Mouse (Mus musculus) hindbrain, embryonic 11.5 days (tissue): ENCODE results near the gene Polr3gl. TPM values are rescaled to one million over a fixed set of nuclear protein-coding genes. Genes with fewer than 3 reads are reported as not detected.

Source experiments
- ATAC-seq: fragments of 200-750 bp; cut with Nextera tagmentation; 2 replicates; pipeline ENCODE4 v1.8.0; 2017; ENCODE audit warnings: mild to moderate bottlenecking, moderate TSS enrichment, moderate library complexity; ENCODE audit not compliant: low FRiP score
- DNase-seq: peaks from one replicate; pipeline ENCODE4 v3.0.0-alpha.2; 2015; ENCODE audit warnings: low spot score
- H3K27ac ChIP-seq: fragments of 300-500 bp; sonication (generic); 2 replicates; pipeline ENCODE4 v1.5.1; 2014; ENCODE audit warnings: mild to moderate bottlenecking, low read depth, low read length
- H3K27me3 ChIP-seq: fragments of 300-500 bp; sonication (generic); 2 replicates; pipeline ENCODE4 v1.6.1; 2014; ENCODE audit warnings: mild to moderate bottlenecking, low read length, moderate library complexity, mixed read lengths; ENCODE audit not compliant: control insufficient read depth, insufficient read depth
- H3K36me3 ChIP-seq: fragments of 300-500 bp; sonication (generic); 2 replicates; pipeline ENCODE4 v1.6.1; 2014; ENCODE audit warnings: mild to moderate bottlenecking, low read length, moderate library complexity, mixed read lengths; ENCODE audit not compliant: control insufficient read depth, insufficient read depth
- H3K4me1 ChIP-seq: fragments of 300-500 bp; sonication (generic); replicated peaks from 2 replicates; pipeline ENCODE4 v1.6.1; 2014; ENCODE audit warnings: low read length, mixed read lengths; ENCODE audit not compliant: control insufficient read depth, insufficient read depth
- H3K4me2 ChIP-seq: fragments of 300-500 bp; sonication (generic); replicated peaks from 2 replicates; pipeline ENCODE4 v1.6.1; 2014; ENCODE audit warnings: mild to moderate bottlenecking, low read depth, low read length
- H3K4me3 ChIP-seq: fragments of 300-500 bp; sonication (generic); 2 replicates; pipeline ENCODE4 v1.5.1; 2014; ENCODE audit warnings: low read depth, low read length
- H3K9ac ChIP-seq: fragments of 300-500 bp; sonication (generic); 2 replicates; pipeline ENCODE4 v1.6.1; 2014; ENCODE audit warnings: low read depth, low read length
- H3K9me3 ChIP-seq: fragments of 300-500 bp; sonication (generic); 2 replicates; pipeline ENCODE4 v1.6.1; 2016; ENCODE audit warnings: low read length; ENCODE audit not compliant: control insufficient read depth
- WGBS: fragments of 180-500 bp; shearing (Covaris S2); extraction: QIAGEN DNeasy Blood & Tissue Kit; methylation state at CpG from one replicate; pipeline ENCODE4 v1.1.7; 2014; 5-methylcytosine and 5-hydroxymethylcytosine counted together
- polyA plus RNA-seq: library from polyadenylated mRNA; unstranded; fragments of >200 nt; fragmentation: Nextera tagmentation; extraction: Ambion mirVana; gene quantifications from 2 replicates; pipeline ENCODE4 v1.2.1, GENCODE M21; 2014

Polr3gl gene
- polyA plus RNA-seq, 1 experiment from 2014 or later, result 15.4 TPM

GRCm38 (mm10) chr3:96540740-96541139 is 53.2 kb downstream of the Polr3gl start:
- Histone ChIP-seq H3K36me3 (no peaks in the 10 kb centered on the region), H3K4me3 (no peak overlapping the region), H3K9me3 (no peaks in the 10 kb centered on the region), H3K27me3 (no peaks in the 10 kb centered on the region), H3K4me2 (no peak overlapping the region), H3K4me1 (no peaks in the 10 kb centered on the region), H3K9ac (no peak overlapping the region), H3K27ac (no peak overlapping the region)
- 46% methylated on average over 6 of the region's 6 CpGs for WGBS
- ATAC-seq (no peak), DNase-seq (no peak)

DNA sequence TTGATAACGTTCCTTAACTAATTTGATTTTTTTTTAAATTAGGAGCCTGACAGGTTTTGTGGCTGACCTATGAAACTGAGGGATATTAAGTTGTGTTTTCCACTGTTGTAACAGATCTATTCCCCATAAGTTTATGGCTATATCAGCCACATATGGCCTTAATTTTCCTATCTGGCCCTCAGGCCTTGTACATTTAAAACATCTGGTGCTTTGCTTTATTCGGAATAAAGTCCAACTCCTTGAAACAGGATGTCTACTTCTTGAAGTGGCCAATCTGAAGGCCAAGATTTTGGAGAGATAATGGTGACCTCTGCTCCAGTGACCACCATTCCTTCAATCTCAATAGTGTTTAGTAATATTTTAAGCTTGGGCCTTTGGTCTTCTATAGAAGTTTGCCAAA is 54.7 kb downstream of the Polr3gl start:
- H3K27ac ChIP-seq, result no peak overlapping the region
- no peak overlapping the region for H3K4me3 ChIP-seq
- ATAC-seq (no peak), DNase-seq (no peak)
- no peak overlapping the region for H3K9ac ChIP-seq
- WGBS, result 65% methylated on average over 2 of the region's 2 CpGs
- H3K9me3 ChIP-seq, result no peaks in the 10 kb centered on the region
- H3K36me3 ChIP-seq, result no peaks in the 10 kb centered on the region
- no peaks in the 10 kb centered on the region for H3K4me1 ChIP-seq
- no peaks in the 10 kb centered on the region for H3K27me3 ChIP-seq
- no peak overlapping the region for H3K4me2 ChIP-seq

- Histone ChIP-seq H3K27ac (no peak overlapping the region), H3K9me3 (no peaks in the 10 kb centered on the region), H3K9ac (no peak overlapping the region), H3K4me3 (no peak overlapping the region), H3K36me3 (no peaks in the 10 kb centered on the region), H3K4me2 (no peak overlapping the region), H3K4me1 (no peaks in the 10 kb centered on the region), H3K27me3 (no peaks in the 10 kb centered on the region)
- WGBS, result 64% methylated on average over 2 of the region's 2 CpGs
- ATAC-seq (no peak), DNase-seq (no peak)
These were observed 59.7 kb downstream of the Polr3gl start for GRCm38 (mm10) chr3:96534300-96534699.

- ATAC-seq (no peak), DNase-seq (no peak)
- 65% methylated on average over 7 of the region's 7 CpGs for WGBS
- Histone ChIP-seq H3K9ac (no peak overlapping the region), H3K4me3 (no peak overlapping the region), H3K4me1 (no peaks in the 10 kb centered on the region), H3K9me3 (no peaks in the 10 kb centered on the region), H3K4me2 (no peak overlapping the region), H3K27ac (no peak overlapping the region), H3K36me3 (no peaks in the 10 kb centered on the region), H3K27me3 (peaks cover 7% of the 10 kb centered on the region)
These were observed 61.9 kb downstream of the Polr3gl start for GRCm38 (mm10) chr3:96532050-96532449.

GRCm38 (mm10) chr3:96528506-96528905 is 65.5 kb downstream of the Polr3gl start:
- no peak overlapping the region for H3K4me3 ChIP-seq
- no peak for DNase-seq
- H3K36me3 ChIP-seq, result no peaks in the 10 kb centered on the region
- no peak overlapping the region for H3K9ac ChIP-seq
- H3K4me1 ChIP-seq, result no peaks in the 10 kb centered on the region
- WGBS, result 61% methylated on average over 9 of the region's 9 CpGs
- no peak overlapping the region for H3K4me2 ChIP-seq
- H3K9me3 ChIP-seq, result no peaks in the 10 kb centered on the region
- ATAC-seq, result no peak
- peaks cover 11% of the 10 kb centered on the region for H3K27me3 ChIP-seq
- no peak overlapping the region for H3K27ac ChIP-seq

Other genes with a start within 250 kb of the Polr3gl start
- gene BC107364, start 141.9 kb downstream of the Polr3gl start, polyA plus RNA-seq, result not detected in 2 replicates
- gene Hfe2, start 69.0 kb downstream of the Polr3gl start, polyA plus RNA-seq, result 1.5 and 1.6 TPM in 2 replicates
- 48.9 and 53.4 TPM in 2 replicates for gene Txnip, start 36.2 kb downstream of the Polr3gl start, polyA plus RNA-seq
- 0.46 and 0.70 TPM in 2 replicates for gene Gm16253, start 17.2 kb downstream of the Polr3gl start, polyA plus RNA-seq
- gene Ankrd34a, start 2.5 kb upstream of the Polr3gl start, polyA plus RNA-seq, result 2.0 and 2.4 TPM in 2 replicates
- gene Lix1l, start 7.0 kb upstream of the Polr3gl start, polyA plus RNA-seq, result 7.1 and 7.8 TPM in 2 replicates
- 172 and 178 TPM in 2 replicates for gene Rbm8a, start 35.8 kb upstream of the Polr3gl start, polyA plus RNA-seq
- 42.8 and 44.6 TPM in 2 replicates for gene Pex11b, start 41.2 kb upstream of the Polr3gl start, polyA plus RNA-seq
- 0.04 and 0.22 TPM in 2 replicates for gene Gm42957, start 41.3 kb upstream of the Polr3gl start, polyA plus RNA-seq
- 0.53 and 1.3 TPM in 2 replicates for gene Itga10, start 51.4 kb upstream of the Polr3gl start, polyA plus RNA-seq
- 0.25 and 0.40 TPM in 2 replicates for gene Ankrd35, start 76.0 kb upstream of the Polr3gl start, polyA plus RNA-seq
- 25.2 and 28.2 TPM in 2 replicates for gene Pias3, start 102.2 kb upstream of the Polr3gl start, polyA plus RNA-seq
- gene Nudt17, start 114.4 kb upstream of the Polr3gl start, polyA plus RNA-seq, result 12.8 and 14.4 TPM in 2 replicates
- 38.0 and 38.1 TPM in 2 replicates for gene Polr3c, start 133.4 kb upstream of the Polr3gl start, polyA plus RNA-seq
- 90.0 and 90.4 TPM in 2 replicates for gene Rnf115, start 133.5 kb upstream of the Polr3gl start, polyA plus RNA-seq
- gene Pdzk1, start 235.1 kb upstream of the Polr3gl start, polyA plus RNA-seq, result not detected in 2 replicates
- gene Cd160, start 235.2 kb upstream of the Polr3gl start, polyA plus RNA-seq, result 0.18 and 0.20 TPM in 2 replicates